Mouse (Mus musculus): ENCODE measurements around the gene Macf1.

DNA sequence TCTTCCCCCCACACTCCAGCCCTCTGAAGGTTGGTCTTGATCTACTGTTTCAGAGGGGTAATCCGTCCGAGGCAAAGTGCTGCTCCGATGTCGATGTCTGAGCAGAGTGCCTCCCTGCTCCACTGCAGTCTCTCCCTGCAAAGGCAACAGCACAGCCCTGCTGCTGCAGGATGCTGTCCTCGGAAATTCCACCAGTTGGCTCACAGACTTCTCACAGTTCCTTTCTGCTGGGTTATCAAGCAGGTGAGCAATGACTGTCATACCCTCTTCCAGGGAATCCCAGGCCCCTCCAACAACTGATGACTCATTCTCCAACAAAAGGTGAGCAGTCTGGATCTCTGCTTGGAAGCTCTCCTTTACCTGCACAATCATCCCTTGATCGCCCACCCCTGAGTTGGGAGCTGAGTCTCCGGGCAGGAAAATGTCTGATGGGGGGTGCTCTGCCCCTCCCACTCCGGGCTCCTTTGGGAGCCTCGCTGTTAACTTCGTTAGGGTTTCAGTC lies 157.3 kb downstream of the Macf1 start:
- TF ChIP-seq CTCF (IDR thresholded peaks at IDR 0.05) (no peak), POLR2A (IDR thresholded peaks at IDR 0.05; ENCODE audit: insufficient read depth, low read depth, low read length) (no peak), EP300 (IDR thresholded peaks at IDR 0.05; ENCODE audit: insufficient read depth, low read depth, low read length) (no peak)
